ENCODE assay signal across 8 mouse cellular contexts in the genomic region with DNA sequence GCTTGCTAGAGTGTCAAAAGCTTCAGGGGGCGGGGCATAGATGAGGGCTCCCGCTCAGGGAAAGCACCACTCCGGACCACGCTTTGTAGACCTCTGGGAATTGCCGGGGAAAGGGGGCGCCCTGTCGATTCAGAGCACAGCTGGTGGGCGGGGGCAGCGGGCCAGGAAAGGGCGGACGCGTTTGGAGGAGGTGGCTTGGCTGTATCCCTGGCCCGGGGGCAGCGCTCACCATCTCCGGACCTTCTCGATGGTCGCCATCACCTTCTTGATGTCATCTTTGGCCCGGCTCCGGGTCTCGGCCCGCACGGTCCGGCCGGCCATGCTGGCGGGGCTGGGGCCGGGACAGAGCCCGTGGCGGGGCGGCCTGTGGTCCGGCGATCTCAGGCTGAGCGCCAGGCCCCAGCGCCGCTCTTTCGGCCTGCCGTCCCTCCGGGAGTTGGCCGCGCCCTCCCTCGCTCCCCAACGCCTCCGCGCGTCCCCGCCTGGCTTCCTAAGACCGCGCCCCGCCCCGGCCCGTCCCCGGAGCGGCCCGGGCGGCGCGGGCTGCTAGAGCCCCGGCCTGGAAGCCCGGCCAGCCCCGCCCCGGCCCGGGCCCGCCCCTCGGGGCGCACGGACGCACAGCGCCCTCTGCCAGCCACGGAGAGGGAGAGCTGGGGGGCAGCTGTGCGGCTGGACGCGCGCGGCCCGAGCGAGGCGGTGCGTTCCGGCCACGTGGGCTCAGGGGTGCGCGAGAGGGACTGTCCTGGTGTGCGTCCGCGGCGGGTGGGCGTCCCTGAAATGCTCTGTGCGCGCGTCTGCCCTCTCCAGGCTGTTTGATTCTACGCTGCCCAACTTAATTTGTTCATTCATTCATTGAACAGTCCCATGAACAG. TPM values are rescaled to one million over a fixed set of nuclear protein-coding genes. Genes with fewer than 3 reads are reported as not detected.
DNase-seq lines count a peak whose midpoint lies in the region; ATAC-seq and TF ChIP-seq lines count a peak whose summit lies in the region.

A gene (minus strand): TSS at position 727 of the 872 bp plus-strand sequence.

- peak within 1 kb of the TSS; percentile 41 for H3K4me3 ChIP-seq in C2C12 (ENCODE audit: insufficient read depth, poor library complexity, severe bottlenecking)
- H3K4me3 ChIP-seq in bone marrow macrophage, adult 2 months (ENCODE audit: insufficient read depth, low read length): peak within 1 kb of the TSS; percentile 62
- H3K4me3 ChIP-seq in embryonic facial prominence, embryonic 15.5 days (replicated peaks): peak within 1 kb of the TSS; percentile 79
- H3K4me3 ChIP-seq in limb, embryonic 15.5 days: peak within 1 kb of the TSS; percentile 80
- peak within 1 kb of the TSS; percentile 88 for H3K4me3 ChIP-seq in midbrain, postnatal 0 days (ENCODE audit: low read depth, low read length)

- WGBS in embryonic facial prominence, embryonic 15.5 days: under 1% methylated on average over 73 of the region's 90 CpGs
- WGBS in limb, embryonic 15.5 days: under 1% methylated on average over 78 of the region's 90 CpGs
- under 1% methylated on average over 67 of the region's 90 CpGs for WGBS in midbrain, postnatal 0 days

- ATAC-seq in embryonic facial prominence, embryonic 15.5 days (ENCODE audit: insufficient number of reproducible peaks, low FRiP score, low TSS enrichment, low read depth): peak; percentile 84
- ATAC-seq in limb, embryonic 15.5 days (ENCODE audit: insufficient number of reproducible peaks, low FRiP score, low TSS enrichment, low read depth): peak; percentile 81
- ATAC-seq in midbrain, postnatal 0 days (ENCODE audit: low FRiP score): peak; percentile 89

- H3K4me1 ChIP-seq in bone marrow macrophage, adult 2 months (ENCODE audit: control insufficient read depth, insufficient read depth, low read length): peaks cover 7% of the 10 kb centered on the region; the same call in 1 of the 2 replicates
- peaks cover 54% of the 10 kb centered on the region for H3K4me1 ChIP-seq in embryonic facial prominence, embryonic 15.5 days
- peaks cover 52% of the 10 kb centered on the region for H3K4me1 ChIP-seq in limb, embryonic 15.5 days
- H3K4me1 ChIP-seq in midbrain, postnatal 0 days (ENCODE audit: insufficient read depth, low read length): peaks cover 14% of the 10 kb centered on the region; the same call in 1 of the 2 replicates

- no peaks in the 10 kb centered on the region for H3K27me3 ChIP-seq in C2C12 (ENCODE audit: control insufficient read depth, insufficient read depth, insufficient read length)
- H3K27me3 ChIP-seq in embryonic facial prominence, embryonic 15.5 days: no peaks in the 10 kb centered on the region
- no peaks in the 10 kb centered on the region for H3K27me3 ChIP-seq in limb, embryonic 15.5 days
- H3K27me3 ChIP-seq in midbrain, postnatal 0 days (ENCODE audit: insufficient read depth, low read length): no peaks in the 10 kb centered on the region

- peak within 1 kb of the TSS; percentile 50 for H3K27ac ChIP-seq in bone marrow macrophage, adult 2 months (ENCODE audit: insufficient read depth, low read depth, low read length)
- H3K27ac ChIP-seq in embryonic facial prominence, embryonic 15.5 days (replicated peaks): peak within 1 kb of the TSS; percentile 99
- H3K27ac ChIP-seq in limb, embryonic 15.5 days: peak within 1 kb of the TSS; percentile 99
- peak within 1 kb of the TSS; percentile 92 for H3K27ac ChIP-seq in midbrain, postnatal 0 days (ENCODE audit: low read depth, low read length)

- peaks cover 16% of the 10 kb centered on the region for H3K79me2 ChIP-seq in C2C12 (ENCODE audit: control insufficient read depth, insufficient read depth)

- H3K9me3 ChIP-seq in embryonic facial prominence, embryonic 15.5 days (replicated peaks): no peaks in the 10 kb centered on the region
- H3K9me3 ChIP-seq in limb, embryonic 15.5 days: no peaks in the 10 kb centered on the region
- H3K9me3 ChIP-seq in midbrain, postnatal 0 days (ENCODE audit: low read length): no peaks in the 10 kb centered on the region

- peak within 1 kb of the TSS; percentile 72 for H3K9ac ChIP-seq in embryonic facial prominence, embryonic 15.5 days
- H3K9ac ChIP-seq in limb, embryonic 15.5 days: peak within 1 kb of the TSS; percentile 83
- H3K9ac ChIP-seq in midbrain, postnatal 0 days (replicated peaks; ENCODE audit: low read length, poor library complexity, severe bottlenecking): peak within 1 kb of the TSS; percentile 95

- DNase-seq in heart, adult 8-10 months (ENCODE audit: low spot score): peak; percentile 79
- DNase-seq in kidney, adult 9 months: peak; percentile 88
- DNase-seq in midbrain, postnatal 0 days (ENCODE audit: low spot score): peak; percentile 92
- DNase-seq in spleen, postnatal 10 days (ENCODE audit: low spot score in 2 of 2): peak; percentile 80 to 90

- peak within 1 kb of the TSS; percentile 68 for H3ac ChIP-seq in C2C12 (ENCODE audit: control insufficient read depth, insufficient read length, low read depth)

- peak within 1 kb of the TSS; percentile 81 for H3K4me2 ChIP-seq in embryonic facial prominence, embryonic 15.5 days (replicated peaks)
- H3K4me2 ChIP-seq in limb, embryonic 15.5 days: peak within 1 kb of the TSS; percentile 82
- H3K4me2 ChIP-seq in midbrain, postnatal 0 days (ENCODE audit: low read depth, low read length, poor library complexity, severe bottlenecking): peak within 1 kb of the TSS; percentile 65

- no peak for TF ChIP-seq POLR2A in bone marrow macrophage, adult 2 months (IDR thresholded peaks at IDR 0.05; ENCODE audit: borderline replicate concordance, low read depth, low read length)

- H3K36me3 ChIP-seq in C2C12 (ENCODE audit: control insufficient read depth, insufficient read depth): peaks cover 17% of the 10 kb centered on the region
- peaks cover 31% of the 10 kb centered on the region for H3K36me3 ChIP-seq in embryonic facial prominence, embryonic 15.5 days
- peaks cover 36% of the 10 kb centered on the region for H3K36me3 ChIP-seq in limb, embryonic 15.5 days
- H3K36me3 ChIP-seq in midbrain, postnatal 0 days (ENCODE audit: insufficient read depth, low read length): peaks cover 26% of the 10 kb centered on the region

- TF ChIP-seq CTCF in C2C12 (IDR thresholded peaks at IDR 0.05; ENCODE audit: control insufficient read depth, insufficient read depth, insufficient read length): peak; percentile 96
- TF ChIP-seq CTCF in bone marrow macrophage, adult 2 months (IDR thresholded peaks at IDR 0.05; ENCODE audit: low read depth, low read length): no peak
- peak; percentile 72 for TF ChIP-seq CTCF in midbrain, postnatal 0 days (IDR thresholded peaks at IDR 0.05)

- no peaks in the 10 kb centered on the region for H3K79me3 ChIP-seq in C2C12 (ENCODE audit: low read depth)

TF ChIP-seq in C2C12, 6 proteins besides CTCF, POLR2A, EP300 and RAD21:
- TF ChIP-seq MAX (IDR thresholded peaks at IDR 0.05) (peak; percentile 76), USF1 (IDR thresholded peaks at IDR 0.05; ENCODE audit: low read depth) (peak; percentile 77), MYOD1 (IDR thresholded peaks at IDR 0.05; ENCODE audit: control insufficient read depth, insufficient read length, low read depth) (no peak), MYOG (IDR thresholded peaks at IDR 0.05; ENCODE audit: control insufficient read depth, extremely low read depth, insufficient read length) (no peak), CEBPB (IDR thresholded peaks at IDR 0.05; ENCODE audit: low read depth) (no peak), FOSL1 (IDR thresholded peaks at IDR 0.05; ENCODE audit: insufficient read depth, low read length, poor library complexity, severe bottlenecking) (no peak)

RNA-seq across cellular contexts. Expression of the gene that starts here (rescaled TPM):
- 132 TPM for polyA plus RNA-seq in C2C12 (2012; fragmentation: generic; extraction: Trizol)
- 30.4 and 40.0 TPM in 2 replicates for polyA plus RNA-seq in bone marrow macrophage, adult 2 months (2012; ENCODE audit: insufficient read depth, insufficient read length, missing spikeins)
- 93.4 and 99.8 TPM in 2 replicates for polyA plus RNA-seq in embryonic facial prominence, embryonic 15.5 days (2015; fragmentation: Nextera tagmentation; extraction: Ambion mirVana)
- total RNA-seq in heart, adult 8-10 months (2022): 10 to 100 TPM; 37.6 to 44.6 (median 41.4) TPM
- 81.1 and 90.5 TPM in 2 replicates for polyA plus RNA-seq in limb, embryonic 15.5 days (2015; fragmentation: Nextera tagmentation; extraction: Ambion mirVana)
- 115 and 131 TPM in 2 replicates for total RNA-seq in midbrain, postnatal 0 days (2014; rRNA removed)
- polyA plus RNA-seq in midbrain, postnatal 0 days (2015; fragmentation: Nextera tagmentation; extraction: Ambion mirVana): 41.3 and 49.2 TPM in 2 replicates

Comparison
In these comparisons a context has a peak if more than half of its experiments do, and no peak if none do; other contexts are left out.
1. Peak in every context shown above with its lines: DNase-seq, ATAC-seq, H3K4me3 ChIP-seq and H3K27ac ChIP-seq.